Mouse (Mus musculus) heart, adult 2 months (tissue): ENCODE results near the gene D430042O09Rik. TPM values are rescaled to one million over a fixed set of nuclear protein-coding genes. Genes with fewer than 3 reads are reported as not detected.

Experiments used
- DNase-seq, 2 experiments: peaks; one replicate each; pipeline ENCODE4 v3.0.0; 2021
- H3K27ac ChIP-seq: fragments of 200-600 bp; 2 replicates; pipeline ENCODE4 v1.8.1; 2022
- H3K27me3 ChIP-seq: fragments of 200-500 bp; 2 replicates; pipeline ENCODE4 v1.6.1; 2012; ENCODE audit warnings: mild to moderate bottlenecking, low read length, inconsistent platforms, mixed read lengths; ENCODE audit not compliant: control insufficient read depth, insufficient read depth
- H3K36me3 ChIP-seq: fragments of 200-500 bp; 2 replicates; pipeline ENCODE4 v1.6.1; 2012; ENCODE audit warnings: low read length, inconsistent platforms; ENCODE audit not compliant: control insufficient read depth, insufficient read depth
- H3K4me1 ChIP-seq: fragments of 200-500 bp; 2 replicates; pipeline ENCODE4 v1.6.1; 2011; ENCODE audit warnings: low read length; ENCODE audit not compliant: control insufficient read depth, insufficient read depth
- H3K4me3 ChIP-seq: fragments of 200-600 bp; 2 replicates; pipeline ENCODE4 v1.8.1; 2022
- H3K79me2 ChIP-seq: fragments of 200-500 bp; replicated peaks from 2 replicates; pipeline ENCODE4 v1.6.1; 2012; ENCODE audit warnings: mild to moderate bottlenecking, inconsistent platforms, low read length, moderate library complexity, mixed read lengths; ENCODE audit not compliant: control insufficient read depth, insufficient read depth
- H3K9ac ChIP-seq: fragments of 200-500 bp; 2 replicates; pipeline ENCODE4 v1.6.1; 2012; ENCODE audit warnings: low read depth, mild to moderate bottlenecking, control low read depth, inconsistent platforms, low read length, mixed read lengths
- CTCF ChIP-seq: fragments of 200-600 bp; IDR thresholded peaks from 2 replicates; pipeline ENCODE4 v1.8.1; 2022; ENCODE audit warnings: antibody characterized with exemption, mild to moderate bottlenecking, moderate library complexity
- EP300 ChIP-seq: fragments of 200-500 bp; IDR thresholded peaks from 2 replicates; pipeline ENCODE4 v1.6.1; 2011; ENCODE audit warnings: low read depth, low read length, control low read depth; ENCODE audit not compliant: insufficient read depth
- POLR2A ChIP-seq: fragments of 200-500 bp; IDR thresholded peaks from 2 replicates; pipeline ENCODE4 v1.6.1; 2011; ENCODE audit warnings: mild to moderate bottlenecking, low read depth, low read length, control low read depth; ENCODE audit not compliant: insufficient read depth
- WGBS: fragments of 180-500 bp; shearing (Covaris S2); methylation state at CpG from one replicate; pipeline ENCODE4 v1.1.7; 2018; 5-methylcytosine and 5-hydroxymethylcytosine counted together
- intact Hi-C: fragments of 180-260 bp; cut with DNase I; formaldehyde crosslinking; loops from one replicate; pipeline ENCODE4 v1.15.1; 2025
- polyA plus RNA-seq: library from polyadenylated mRNA; depleted of rRNA; stranded (reverse); fragments of >200 nt; gene quantifications from 2 replicates; pipeline ENCODE4 v1.2.3, GENCODE M21; 2012
- total RNA-seq, 2 experiments: library from RNA; stranded (reverse); gene quantifications; 2 replicates each; pipeline ENCODE4 v1.2.3; 2021

The D430042O09Rik gene
- total and polyA plus RNA-seq, 3 experiments, result 8.2 to 11.5 (median 9.3) TPM

DNA sequence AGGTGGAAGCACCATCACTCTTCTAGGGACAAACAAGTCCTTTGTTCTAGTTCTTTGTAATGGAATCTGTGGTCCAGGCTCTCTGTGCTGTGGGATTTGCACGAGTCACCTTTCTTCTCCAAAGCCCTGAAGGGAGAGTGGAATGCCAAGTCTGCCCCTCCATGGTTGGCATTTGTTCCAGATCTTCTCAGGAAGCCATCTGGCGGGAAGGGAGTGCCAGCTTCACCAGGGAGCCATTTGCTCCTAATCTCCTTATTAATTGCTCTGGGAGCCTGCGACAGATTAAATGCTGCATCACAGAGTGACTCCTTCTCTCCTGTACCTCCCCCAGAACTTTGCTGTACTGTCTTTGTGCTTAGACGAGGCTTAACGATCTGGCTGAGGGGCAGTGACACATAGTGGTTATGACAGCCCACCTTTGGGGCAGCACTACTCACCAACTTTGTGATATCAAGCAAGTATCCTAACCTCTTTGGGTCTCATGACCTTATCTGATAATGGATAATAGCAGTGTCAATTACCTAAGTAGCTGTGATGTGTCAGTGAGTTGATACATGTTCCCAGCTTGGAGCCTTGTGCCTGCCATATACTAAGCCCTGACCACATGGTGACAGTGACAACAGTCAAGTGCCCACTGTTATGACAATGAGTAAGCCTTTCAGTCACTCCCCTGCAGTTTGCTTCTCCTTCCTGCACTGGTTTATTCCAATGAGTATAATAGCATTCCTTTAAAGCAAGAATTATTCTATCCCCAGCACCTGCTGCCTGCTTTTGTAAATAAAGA lies 15.7 kb downstream of the D430042O09Rik start:
- intact Hi-C loops, result no loop called here
- 38% methylated on average over 5 of the region's 5 CpGs for WGBS
- Histone ChIP-seq H3K36me3 (peaks cover 3% of the 10 kb centered on the region; the same call in 1 of the 2 replicates), H3K4me3 (no peak overlapping the region), H3K27ac (no peak overlapping the region), H3K4me1 (peaks cover 6% of the 10 kb centered on the region), H3K9ac (no peak overlapping the region), H3K27me3 (no peaks in the 10 kb centered on the region), H3K79me2 (no peaks in the 10 kb centered on the region)
- DNase-seq, result no peak
- TF ChIP-seq EP300 (no peak), CTCF (no peak)

DNA sequence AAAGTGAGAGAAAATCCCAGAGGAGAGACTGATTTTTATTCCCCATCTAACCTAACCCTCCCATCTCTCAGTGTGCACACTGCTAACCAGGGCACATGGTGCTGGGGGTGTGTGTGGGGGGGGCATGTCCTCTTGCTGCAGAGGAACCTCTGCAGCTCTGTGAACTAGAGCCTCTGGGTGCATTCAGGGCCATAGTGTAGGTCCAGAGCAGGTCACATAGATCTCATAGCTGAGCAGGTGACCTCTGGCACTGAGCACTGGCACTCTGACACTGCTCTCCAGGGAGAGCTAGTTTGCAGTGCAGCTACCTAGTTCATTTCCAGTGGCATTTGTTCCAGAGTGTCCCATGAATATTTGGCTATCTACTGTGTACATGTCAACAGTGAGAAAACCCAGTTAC lies 24.0 kb downstream of the D430042O09Rik start:
- intact Hi-C loops, result no loop called here
- TF ChIP-seq EP300, result no peak
- TF ChIP-seq POLR2A, result no peak
- no peak for TF ChIP-seq CTCF
- Histone ChIP-seq H3K4me3 (no peak overlapping the region), H3K36me3 (no peaks in the 10 kb centered on the region), H3K27ac (no peak overlapping the region), H3K4me1 (no peaks in the 10 kb centered on the region), H3K27me3 (no peaks in the 10 kb centered on the region), H3K79me2 (no peaks in the 10 kb centered on the region), H3K9ac (no peak overlapping the region)
- DNase-seq, result peak in 1 of 2 experiments; percentile 37

DNA sequence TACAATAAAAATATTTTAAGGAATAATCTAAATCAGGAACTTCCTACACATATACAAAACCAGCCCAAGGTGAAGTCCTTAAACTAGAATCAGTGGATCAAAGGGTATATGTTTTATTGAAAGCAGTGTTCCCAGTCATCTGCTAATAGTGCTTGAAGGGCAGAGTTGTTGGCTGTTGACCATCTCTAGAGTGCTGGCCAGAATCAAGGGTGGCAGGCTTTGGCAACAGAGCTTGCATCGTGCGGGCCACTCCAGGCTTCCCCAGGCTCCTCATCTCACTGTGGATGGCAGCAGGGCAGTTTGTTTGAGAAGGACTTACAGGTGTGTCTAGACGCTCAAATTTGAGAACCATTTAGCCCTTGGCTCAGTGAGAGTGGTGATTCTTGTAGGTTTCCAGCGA lies 26.1 kb downstream of the D430042O09Rik start:
- intact Hi-C loops, result no loop called here
- TF ChIP-seq CTCF (no peak), POLR2A (no peak), EP300 (no peak)

DNA sequence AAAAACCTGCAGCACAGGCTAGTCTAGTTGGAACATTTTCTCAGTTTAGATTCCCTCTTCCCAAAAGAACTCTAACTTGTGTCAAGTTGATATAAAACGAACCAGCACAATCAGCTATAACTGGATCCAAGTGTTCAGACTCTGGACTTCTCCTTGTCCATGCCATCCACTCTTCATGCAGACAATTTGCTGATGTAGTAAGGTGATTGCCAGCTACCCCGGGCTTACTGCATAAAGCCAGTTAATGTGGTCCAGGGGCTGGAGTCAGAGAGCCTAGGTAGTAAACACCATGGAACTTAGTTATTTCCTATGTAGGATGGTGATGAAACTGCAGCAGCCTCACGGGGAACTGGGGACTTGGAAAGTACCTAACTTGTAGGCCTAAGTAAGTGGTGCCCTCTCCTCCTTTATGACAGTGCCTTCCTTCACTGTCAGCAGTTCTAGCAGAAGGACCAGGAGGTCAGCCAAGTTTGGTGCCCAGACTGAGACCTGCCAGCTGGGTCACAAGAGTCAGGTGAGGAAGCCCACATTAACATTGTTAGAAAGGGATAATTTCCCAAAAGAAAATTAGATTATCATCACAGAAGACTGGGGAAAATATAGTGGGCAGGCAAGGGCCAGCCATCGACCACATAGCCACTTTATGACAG lies 28.8 kb downstream of the D430042O09Rik start:
- Histone ChIP-seq H3K27me3 (no peaks in the 10 kb centered on the region), H3K9ac (no peak overlapping the region), H3K4me1 (peaks cover 4% of the 10 kb centered on the region), H3K36me3 (no peaks in the 10 kb centered on the region), H3K4me3 (no peak overlapping the region), H3K27ac (no peak overlapping the region), H3K79me2 (no peaks in the 10 kb centered on the region)
- DNase-seq, result no peak
- intact Hi-C loops, result no loop called here
- TF ChIP-seq CTCF (no peak), EP300 (no peak), POLR2A (no peak)
- WGBS, result 89% methylated on average over 4 of the region's 4 CpGs

More for the DNA sequence above, 26.1 kb downstream of the D430042O09Rik start:
- H3K79me2 ChIP-seq, result no peaks in the 10 kb centered on the region
- no peak overlapping the region for H3K9ac ChIP-seq
- no peak overlapping the region for H3K4me3 ChIP-seq
- H3K36me3 ChIP-seq, result no peaks in the 10 kb centered on the region
- H3K27me3 ChIP-seq, result no peaks in the 10 kb centered on the region
- DNase-seq, result peak in 1 of 2 experiments; percentile 45
- WGBS, result 74% methylated on average over 4 of the region's 4 CpGs
- no peaks in the 10 kb centered on the region for H3K4me1 ChIP-seq
- no peak overlapping the region for H3K27ac ChIP-seq

DNA sequence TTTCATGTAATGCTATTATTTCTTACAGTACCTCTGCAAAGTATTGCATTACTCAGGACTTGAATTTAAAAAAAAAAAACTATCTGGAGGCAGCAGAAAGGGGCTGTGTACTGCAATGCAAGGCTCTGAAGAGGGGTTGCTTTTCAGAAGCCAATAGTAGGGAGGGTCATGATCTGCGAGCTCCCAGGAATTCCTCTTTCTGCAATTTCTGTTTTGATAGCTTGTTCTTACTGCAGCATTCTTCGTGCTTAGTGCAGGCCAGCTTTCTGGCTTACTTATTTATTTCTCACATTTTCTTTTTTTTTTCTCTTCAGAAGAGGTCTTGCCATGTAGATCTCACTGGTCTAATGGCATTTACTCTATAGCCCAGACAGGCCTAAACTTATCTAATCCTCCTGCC lies 32.8 kb downstream of the D430042O09Rik start:
- intact Hi-C loops, result no loop called here

DNA sequence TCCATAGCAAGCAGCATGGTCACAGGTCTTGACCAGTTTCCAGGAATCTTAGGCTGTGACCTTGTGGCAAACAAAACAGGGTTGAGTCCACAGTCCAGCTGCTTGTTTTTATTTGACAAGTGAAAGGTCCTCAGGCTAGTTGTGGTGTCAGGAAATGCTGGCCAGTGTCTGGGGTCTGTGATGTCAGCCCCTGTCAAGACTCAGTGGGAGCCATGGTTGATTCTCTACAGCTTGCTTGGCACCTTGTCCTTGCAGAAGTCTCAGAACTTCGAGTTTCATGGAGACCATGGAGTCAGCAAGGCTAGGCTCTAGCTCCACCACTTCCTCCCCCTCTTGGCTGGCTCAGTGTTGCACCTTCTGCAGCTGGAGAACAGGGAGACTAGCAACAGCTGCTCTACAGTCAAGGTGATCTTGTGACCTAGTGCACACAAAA lies 33.6 kb downstream of the D430042O09Rik start:
- Histone ChIP-seq H3K79me2 (no peaks in the 10 kb centered on the region), H3K4me3 (no peak overlapping the region), H3K27me3 (no peaks in the 10 kb centered on the region), H3K36me3 (no peaks in the 10 kb centered on the region), H3K4me1 (peaks cover 6% of the 10 kb centered on the region), H3K27ac (no peak overlapping the region), H3K9ac (no peak overlapping the region)
- no peak for TF ChIP-seq POLR2A
- TF ChIP-seq EP300, result no peak
- TF ChIP-seq CTCF, result no peak
- 7% methylated on average over 1 of the region's 1 CpGs for WGBS
- intact Hi-C loops, result no loop called here
- DNase-seq, result peak in 1 of 2 experiments; percentile 21

More for the DNA sequence above, 32.8 kb downstream of the D430042O09Rik start:
- H3K4me3 ChIP-seq, result no peak overlapping the region
- TF ChIP-seq CTCF (no peak), POLR2A (no peak), EP300 (no peak)
- no peak for DNase-seq
- peaks cover 6% of the 10 kb centered on the region for H3K4me1 ChIP-seq
- WGBS, result 66% methylated on average over 2 of the region's 2 CpGs
- H3K36me3 ChIP-seq, result no peaks in the 10 kb centered on the region
- H3K27me3 ChIP-seq, result no peaks in the 10 kb centered on the region
- no peak overlapping the region for H3K27ac ChIP-seq
- H3K9ac ChIP-seq, result no peak overlapping the region
- no peaks in the 10 kb centered on the region for H3K79me2 ChIP-seq
